Mouse (Mus musculus) olfactory bulb, adult 2 months (tissue): ENCODE measurements around the gene Cd82.

ENCODE experiments used
- CTCF ChIP-seq: fragments of 200-500 bp; IDR thresholded peaks from 2 replicates; pipeline ENCODE4 v1.5.1; 2012; ENCODE audit warnings: low read depth, mild to moderate bottlenecking, low read length, moderate library complexity; ENCODE audit not compliant: insufficient read depth
- POLR2A ChIP-seq: fragments of 200-500 bp; IDR thresholded peaks from 2 replicates; pipeline ENCODE4 v1.6.1; 2012; ENCODE audit warnings: mild to moderate bottlenecking, low read depth, low read length, moderate library complexity; ENCODE audit not compliant: insufficient read depth

DNA sequence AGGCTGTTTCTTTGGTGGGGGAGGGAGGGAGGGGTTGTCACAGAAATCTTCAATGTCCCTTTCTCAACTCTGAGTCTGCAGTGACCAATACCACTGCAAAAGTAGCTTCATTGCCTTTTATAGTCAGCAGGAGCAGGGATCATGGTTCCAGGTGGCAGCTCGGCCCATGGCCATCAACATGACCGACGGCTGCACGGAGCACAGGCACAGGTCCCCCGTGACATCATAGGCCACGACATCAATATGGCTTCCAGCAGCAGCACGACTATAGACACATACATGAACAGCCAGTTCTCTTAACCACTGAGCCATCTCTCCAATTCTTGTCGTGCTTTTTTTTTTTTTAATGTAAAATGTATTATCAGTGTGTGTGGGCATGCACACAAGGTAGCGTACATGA, 48.8 kb downstream of the Cd82 start:
- TF ChIP-seq CTCF (no peak), POLR2A (no peak)
